Comparison of ENCODE assay signal across 8 mouse cellular contexts in the genomic region with DNA sequence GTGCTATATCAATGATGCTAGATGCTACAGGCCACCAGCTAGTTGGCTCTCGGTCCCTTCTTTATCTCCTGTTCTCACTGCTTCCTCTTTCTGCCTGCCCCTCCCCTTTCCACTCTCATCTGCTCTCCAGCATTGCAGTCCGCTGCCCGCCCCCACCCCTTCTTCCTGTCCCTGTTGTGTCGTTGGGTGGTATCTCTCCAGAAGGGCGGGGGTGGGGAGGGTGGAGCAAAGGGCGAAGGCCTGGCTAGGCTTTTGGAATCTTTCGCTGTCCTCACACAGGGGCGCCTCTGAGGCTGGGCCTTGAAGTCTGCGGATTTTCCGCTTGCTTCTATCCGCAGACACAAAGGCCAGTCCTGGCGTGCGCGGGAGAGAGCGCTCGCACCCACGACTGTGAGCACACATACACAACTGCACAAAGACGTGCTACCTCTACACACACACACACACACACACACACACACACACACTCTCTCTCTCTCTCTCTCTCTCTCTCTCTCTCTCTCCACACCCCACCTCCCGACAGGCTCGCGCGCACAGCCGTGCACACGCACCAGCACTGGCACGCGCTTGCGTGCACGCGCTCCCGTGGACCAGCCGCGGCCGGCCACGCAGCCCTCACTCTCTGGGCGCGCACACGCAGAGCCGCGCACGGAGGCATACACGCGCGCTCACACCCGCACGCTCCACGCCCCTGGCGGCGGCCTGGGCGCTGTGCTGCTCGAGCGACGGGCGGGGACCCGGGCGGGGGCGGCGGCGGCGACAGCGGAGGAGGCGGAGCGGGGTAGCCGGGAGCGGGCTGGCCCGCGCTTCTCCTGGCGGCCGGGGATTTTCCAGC. TPM values are rescaled to one million over a fixed set of nuclear protein-coding genes. Genes with fewer than 3 reads are reported as not detected.
DNase-seq lines count a peak whose midpoint lies in the region; ATAC-seq lines count a peak whose summit lies in the region.

TSS of gene Arrb1 (plus strand) at position 566 of the 835 bp plus-strand sequence.

- H3K27ac ChIP-seq in intestine, embryonic 16.5 days (ENCODE audit: low read length), result peak within 1 kb of the TSS; percentile 88
- peak within 1 kb of the TSS; percentile 93 for H3K27ac ChIP-seq in limb, embryonic 10.5 days
- H3K27ac ChIP-seq in midbrain, embryonic 12.5 days (replicated peaks), result peak within 1 kb of the TSS; percentile 87

- H3K4me3 ChIP-seq in intestine, embryonic 16.5 days (ENCODE audit: low read length), result peak within 1 kb of the TSS; percentile 84
- H3K4me3 ChIP-seq in limb, embryonic 10.5 days, result peak within 1 kb of the TSS; percentile 72
- H3K4me3 ChIP-seq in midbrain, embryonic 12.5 days, result peak within 1 kb of the TSS; percentile 82

- H3K9ac ChIP-seq in intestine, embryonic 16.5 days (ENCODE audit: low read depth, low read length), result peak within 1 kb of the TSS; percentile 94
- H3K9ac ChIP-seq in midbrain, embryonic 12.5 days (replicated peaks), result peak within 1 kb of the TSS; percentile 85

- DNase-seq in urinary bladder, adult 18-20 months (ENCODE audit: low spot score in 2 of 2), result peak; percentile 66 to 69
- DNase-seq in urinary bladder, postnatal 10 days (ENCODE audit: low spot score), result no peak
- DNase-seq in embryo, embryonic 11.5 days (ENCODE audit: low read depth, low spot score), result peak; percentile 69
- DNase-seq in gastrocnemius, postnatal 4 days (ENCODE audit: low spot score in 2 of 2), result peak; percentile 77 to 82
- DNase-seq in limb, embryonic 10.5 days (ENCODE audit: low spot score), result peak; percentile 82
- peak; percentile 72 for DNase-seq in skeletal muscle tissue, adult 2 months (ENCODE audit: low read depth, low spot score)

- peaks cover 58% of the 10 kb centered on the region for H3K4me1 ChIP-seq in intestine, embryonic 16.5 days (ENCODE audit: control insufficient read depth, insufficient read depth, low read length)
- H3K4me1 ChIP-seq in limb, embryonic 10.5 days, result peaks cover 68% of the 10 kb centered on the region
- peaks cover 48% of the 10 kb centered on the region for H3K4me1 ChIP-seq in midbrain, embryonic 12.5 days

- peak; percentile 80 for ATAC-seq in intestine, embryonic 16.5 days
- ATAC-seq in midbrain, embryonic 12.5 days (ENCODE audit: low FRiP score, low read depth), result peak; percentile 83

- H3K27me3 ChIP-seq in intestine, embryonic 16.5 days (replicated peaks; ENCODE audit: control insufficient read depth, insufficient read depth, low read length), result no peaks in the 10 kb centered on the region
- H3K27me3 ChIP-seq in limb, embryonic 10.5 days (ENCODE audit: low read depth, poor library complexity, severe bottlenecking), result no peaks in the 10 kb centered on the region
- H3K27me3 ChIP-seq in midbrain, embryonic 12.5 days, result peaks cover 12% of the 10 kb centered on the region; the same call in 1 of the 2 replicates

- no peaks in the 10 kb centered on the region for H3K9me3 ChIP-seq in intestine, embryonic 16.5 days (ENCODE audit: control insufficient read depth, low read length)
- no peaks in the 10 kb centered on the region for H3K9me3 ChIP-seq in limb, embryonic 10.5 days (replicated peaks)
- no peaks in the 10 kb centered on the region for H3K9me3 ChIP-seq in midbrain, embryonic 12.5 days

- under 1% methylated on average over 67 of the region's 68 CpGs for WGBS in intestine, embryonic 16.5 days
- WGBS in limb, embryonic 10.5 days, result under 1% methylated on average over 66 of the region's 68 CpGs
- WGBS in midbrain, embryonic 12.5 days, result under 1% methylated on average over 68 of the region's 68 CpGs

- peak within 1 kb of the TSS; percentile 90 for H3K4me2 ChIP-seq in intestine, embryonic 16.5 days (ENCODE audit: low read depth, low read length)
- peak within 1 kb of the TSS; percentile 79 for H3K4me2 ChIP-seq in midbrain, embryonic 12.5 days (replicated peaks)

- no peaks in the 10 kb centered on the region for H3K36me3 ChIP-seq in intestine, embryonic 16.5 days (ENCODE audit: control insufficient read depth, insufficient read depth, low read length)
- H3K36me3 ChIP-seq in limb, embryonic 10.5 days, result no peaks in the 10 kb centered on the region
- no peaks in the 10 kb centered on the region for H3K36me3 ChIP-seq in midbrain, embryonic 12.5 days

RNA-seq across cellular contexts. Expression of gene Arrb1, which starts in this region (rescaled TPM):
- total RNA-seq in gastrocnemius, postnatal 4 days (2021), result 10 to 100 TPM; 30.7 to 32.6 TPM
- 7.7 and 9.2 TPM in 2 replicates for polyA plus RNA-seq in intestine, embryonic 16.5 days (2015; fragmentation: Nextera tagmentation; extraction: Ambion mirVana)
- 8.8 and 10.0 TPM in 2 replicates for polyA plus RNA-seq in limb, embryonic 10.5 days (2016; fragmentation: Nextera tagmentation; extraction: Ambion mirVana)
- polyA plus RNA-seq in midbrain, embryonic 12.5 days (2016; fragmentation: Nextera tagmentation; extraction: Ambion mirVana), result 13.4 and 14.1 TPM in 2 replicates
